Mouse (Mus musculus) forebrain, embryonic 13.5 days (tissue): ENCODE measurements at regions not wholly inside any gene's neighbourhood (a gene's known extent, or its start where the extent isn't known, plus 50 kb on each side); places are given as distances from the start of the nearest gene placed in this dataset.

Source experiments
- ATAC-seq: fragments of 200-750 bp; cut with Nextera tagmentation; 2 replicates; pipeline ENCODE4 v1.8.0; 2017
- H3K27ac ChIP-seq: fragments of 300-500 bp; sonication (generic); 2 replicates; pipeline ENCODE4 v1.5.1; 2015; ENCODE audit warnings: inconsistent platforms, mild to moderate bottlenecking, moderate library complexity
- H3K27me3 ChIP-seq: fragments of 300-500 bp; sonication (generic); 2 replicates; pipeline ENCODE4 v1.6.1; 2015; ENCODE audit warnings: mild to moderate bottlenecking, inconsistent platforms
- H3K36me3 ChIP-seq: fragments of 300-500 bp; sonication (generic); 2 replicates; pipeline ENCODE4 v1.6.1; 2015; ENCODE audit warnings: mild to moderate bottlenecking, inconsistent platforms; ENCODE audit not compliant: poor library complexity, severe bottlenecking
- H3K4me1 ChIP-seq: fragments of 300-500 bp; sonication (generic); 2 replicates; pipeline ENCODE4 v1.6.1; 2015; ENCODE audit warnings: inconsistent platforms
- H3K4me2 ChIP-seq: fragments of 300-500 bp; sonication (generic); 2 replicates; pipeline ENCODE4 v1.6.1; 2015; ENCODE audit warnings: inconsistent platforms, mild to moderate bottlenecking, moderate library complexity
- H3K4me3 ChIP-seq: fragments of 300-500 bp; sonication (generic); 2 replicates; pipeline ENCODE4 v1.5.1; 2015; ENCODE audit warnings: mild to moderate bottlenecking, inconsistent platforms
- H3K9ac ChIP-seq: fragments of 300-500 bp; sonication (generic); 2 replicates; pipeline ENCODE4 v1.6.1; 2015; ENCODE audit warnings: mild to moderate bottlenecking, inconsistent platforms
- H3K9me3 ChIP-seq: fragments of 300-500 bp; sonication (generic); replicated peaks from 2 replicates; pipeline ENCODE4 v1.6.1; 2016; ENCODE audit warnings: inconsistent platforms
- WGBS: fragments of 180-500 bp; shearing (Covaris S2); methylation state at CpG from one replicate; pipeline ENCODE4 v1.1.7; 2015; 5-methylcytosine and 5-hydroxymethylcytosine counted together

GRCm38 (mm10) chr3:120886063-120886841, 285.2 kb downstream of the Rwdd3 start:
- Histone ChIP-seq H3K4me2 (no peak overlapping the region), H3K4me1 (peaks cover 11% of the 10 kb centered on the region), H3K9me3 (no peaks in the 10 kb centered on the region), H3K27ac (peak overlapping the region; percentile 58; the same call in 1 of the 2 replicates), H3K9ac (no peak overlapping the region), H3K27me3 (no peaks in the 10 kb centered on the region), H3K4me3 (no peak overlapping the region), H3K36me3 (no peaks in the 10 kb centered on the region)
- peak; percentile 52; the same call in 1 of the 2 replicates for ATAC-seq
- 74% methylated on average over 20 of the region's 20 CpGs for whole genome bisulfite sequencing

- Histone ChIP-seq H3K36me3 (no peaks in the 10 kb centered on the region), H3K4me1 (peaks cover 11% of the 10 kb centered on the region), H3K9ac (no peak overlapping the region), H3K4me2 (no peak overlapping the region), H3K27me3 (no peaks in the 10 kb centered on the region), H3K27ac (no peak overlapping the region), H3K9me3 (no peaks in the 10 kb centered on the region), H3K4me3 (no peak overlapping the region)
- no peak for ATAC-seq
- 80% methylated on average over 5 of the region's 5 CpGs for WGBS
Measured at GRCm38 (mm10) chr3:120885401-120885800, 286.1 kb downstream of the Rwdd3 start.

GRCm38 (mm10) chr3:120884189-120884588, 287.3 kb downstream of the Rwdd3 start:
- no peak; the same call in 1 of the 2 replicates for ATAC-seq
- Histone ChIP-seq H3K4me3 (no peak overlapping the region), H3K9me3 (no peaks in the 10 kb centered on the region), H3K27me3 (no peaks in the 10 kb centered on the region), H3K27ac (no peak overlapping the region), H3K4me2 (no peak overlapping the region), H3K36me3 (no peaks in the 10 kb centered on the region), H3K9ac (no peak overlapping the region), H3K4me1 (peaks cover 11% of the 10 kb centered on the region)
- 53% methylated on average over 10 of the region's 10 CpGs for WGBS

GRCm38 (mm10) chr3:120883650-120884049, 287.8 kb downstream of the Rwdd3 start:
- peak; percentile 71 for ATAC-seq
- no peak overlapping the region for H3K27ac ChIP-seq
- WGBS = 25% methylated on average over 5 of the region's 5 CpGs
- no peaks in the 10 kb centered on the region for H3K9me3 ChIP-seq
- no peaks in the 10 kb centered on the region for H3K36me3 ChIP-seq
- H3K4me3 ChIP-seq = no peak overlapping the region
- no peaks in the 10 kb centered on the region for H3K27me3 ChIP-seq
- no peak overlapping the region for H3K4me2 ChIP-seq
- peaks cover 11% of the 10 kb centered on the region for H3K4me1 ChIP-seq
- no peak overlapping the region for H3K9ac ChIP-seq

- ATAC-seq = no peak
- Histone ChIP-seq H3K4me3 (no peak overlapping the region), H3K9me3 (no peaks in the 10 kb centered on the region), H3K27me3 (no peaks in the 10 kb centered on the region), H3K36me3 (no peaks in the 10 kb centered on the region), H3K27ac (no peak overlapping the region), H3K9ac (no peak overlapping the region), H3K4me1 (peaks cover 9% of the 10 kb centered on the region), H3K4me2 (no peak overlapping the region)
- WGBS = 52% methylated on average over 2 of the region's 2 CpGs
Measured at GRCm38 (mm10) chr3:120879409-120879808, 292.1 kb downstream of the Rwdd3 start.

- Histone ChIP-seq H3K4me2 (no peak overlapping the region), H3K9ac (no peak overlapping the region), H3K9me3 (no peaks in the 10 kb centered on the region), H3K36me3 (no peaks in the 10 kb centered on the region), H3K27me3 (no peaks in the 10 kb centered on the region), H3K4me1 (no peaks in the 10 kb centered on the region; the same call in 1 of the 2 replicates), H3K27ac (no peak overlapping the region), H3K4me3 (no peak overlapping the region)
- peak; percentile 43; the same call in 1 of the 2 replicates for ATAC-seq
- 43% methylated on average over 3 of the region's 3 CpGs for WGBS
Measured at GRCm38 (mm10) chr3:120875740-120876139, 295.8 kb downstream of the Rwdd3 start.

GRCm38 (mm10) chr3:120865036-120865435, 306.5 kb downstream of the Rwdd3 start:
- 75% methylated on average over 8 of the region's 8 CpGs for WGBS
- H3K9me3 ChIP-seq = no peaks in the 10 kb centered on the region
- H3K36me3 ChIP-seq = no peaks in the 10 kb centered on the region
- no peak overlapping the region for H3K9ac ChIP-seq
- H3K27ac ChIP-seq = no peak overlapping the region
- no peaks in the 10 kb centered on the region for H3K27me3 ChIP-seq
- no peak overlapping the region for H3K4me2 ChIP-seq
- no peak overlapping the region for H3K4me3 ChIP-seq
- no peak for ATAC-seq
- H3K4me1 ChIP-seq = no peaks in the 10 kb centered on the region

- Histone ChIP-seq H3K36me3 (no peaks in the 10 kb centered on the region), H3K27ac (no peak overlapping the region), H3K4me1 (no peaks in the 10 kb centered on the region), H3K27me3 (no peaks in the 10 kb centered on the region), H3K4me2 (no peak overlapping the region), H3K9ac (no peak overlapping the region), H3K9me3 (no peaks in the 10 kb centered on the region), H3K4me3 (no peak overlapping the region)
- no peak for ATAC-seq
- 86% methylated on average over 4 of the region's 4 CpGs for WGBS
Measured at GRCm38 (mm10) chr3:120861641-120862040, 309.9 kb downstream of the Rwdd3 start.

GRCm38 (mm10) chr3:120858281-120858680, 313.2 kb downstream of the Rwdd3 start:
- H3K9me3 ChIP-seq = no peaks in the 10 kb centered on the region
- 82% methylated on average over 13 of the region's 13 CpGs for WGBS
- no peaks in the 10 kb centered on the region for H3K36me3 ChIP-seq
- ATAC-seq = no peak
- H3K9ac ChIP-seq = no peak overlapping the region
- H3K27me3 ChIP-seq = no peaks in the 10 kb centered on the region
- no peak overlapping the region for H3K4me3 ChIP-seq
- H3K4me1 ChIP-seq = no peaks in the 10 kb centered on the region
- no peak overlapping the region for H3K4me2 ChIP-seq
- no peak overlapping the region for H3K27ac ChIP-seq

- ATAC-seq = no peak
- Histone ChIP-seq H3K27ac (no peak overlapping the region), H3K4me1 (no peaks in the 10 kb centered on the region), H3K9me3 (no peaks in the 10 kb centered on the region), H3K9ac (no peak overlapping the region), H3K4me2 (no peak overlapping the region), H3K4me3 (no peak overlapping the region), H3K36me3 (no peaks in the 10 kb centered on the region), H3K27me3 (no peaks in the 10 kb centered on the region)
- WGBS = 88% methylated on average over 3 of the region's 3 CpGs
Measured at GRCm38 (mm10) chr3:120854322-120854721, 317.2 kb downstream of the Rwdd3 start.

GRCm38 (mm10) chr3:120843623-120844022, 327.9 kb downstream of the Rwdd3 start:
- H3K27ac ChIP-seq = no peak overlapping the region
- 89% methylated on average over 2 of the region's 2 CpGs for WGBS
- no peaks in the 10 kb centered on the region for H3K9me3 ChIP-seq
- no peak overlapping the region for H3K4me2 ChIP-seq
- ATAC-seq = no peak
- H3K4me3 ChIP-seq = no peak overlapping the region
- no peaks in the 10 kb centered on the region for H3K27me3 ChIP-seq
- no peaks in the 10 kb centered on the region for H3K36me3 ChIP-seq
- H3K9ac ChIP-seq = no peak overlapping the region
- no peaks in the 10 kb centered on the region for H3K4me1 ChIP-seq

GRCm38 (mm10) chr3:120823536-120823935, 348.0 kb downstream of the Rwdd3 start:
- Histone ChIP-seq H3K36me3 (no peaks in the 10 kb centered on the region), H3K27ac (no peak overlapping the region), H3K4me3 (no peak overlapping the region), H3K9me3 (no peaks in the 10 kb centered on the region), H3K27me3 (no peaks in the 10 kb centered on the region), H3K9ac (no peak overlapping the region), H3K4me1 (no peaks in the 10 kb centered on the region), H3K4me2 (no peak overlapping the region)
- WGBS = 97% methylated on average over 19 of the region's 19 CpGs
- no peak for ATAC-seq

GRCm38 (mm10) chr3:120811901-120812300, 359.6 kb downstream of the Rwdd3 start:
- H3K4me3 ChIP-seq = no peak overlapping the region
- H3K27ac ChIP-seq = no peak overlapping the region
- no peaks in the 10 kb centered on the region for H3K9me3 ChIP-seq
- H3K36me3 ChIP-seq = no peaks in the 10 kb centered on the region
- ATAC-seq = no peak
- H3K27me3 ChIP-seq = no peaks in the 10 kb centered on the region
- 42% methylated on average over 2 of the region's 2 CpGs for WGBS
- peaks cover 19% of the 10 kb centered on the region for H3K4me1 ChIP-seq
- H3K4me2 ChIP-seq = no peak overlapping the region
- no peak overlapping the region for H3K9ac ChIP-seq
